Comparison of ENCODE assay signal across 29 mouse cellular contexts in the genomic region with DNA sequence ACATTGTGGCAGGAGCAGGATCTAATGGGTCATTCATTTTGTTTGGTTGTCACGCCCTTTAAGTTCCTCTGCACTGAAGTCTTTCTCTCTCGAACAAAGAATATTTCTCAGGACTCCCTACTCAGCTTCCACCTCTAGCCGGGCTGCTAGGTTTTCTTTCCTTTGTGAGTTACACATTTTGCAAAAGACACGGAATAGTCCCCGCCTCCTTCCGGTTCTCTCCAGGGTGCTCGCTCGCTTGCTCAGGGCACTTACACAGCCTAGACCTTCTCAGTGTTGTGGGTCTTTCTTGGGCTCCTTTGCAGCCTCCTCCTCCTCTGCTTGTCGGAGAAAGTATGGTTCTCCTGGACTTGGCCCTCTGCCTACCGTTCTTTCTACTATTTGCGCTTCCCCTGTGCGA. TPM values are rescaled to one million over a fixed set of nuclear protein-coding genes. Genes with fewer than 3 reads are reported as not detected.
A peak's percentile ranks its signal among the peaks of the same experiment; 100 is the strongest.
DNase-seq lines count a peak whose midpoint lies in the region; ATAC-seq and TF ChIP-seq lines count a peak whose summit lies in the region.
"Had no signal": no experiment of that assay in that cellular context is flagged by ENCODE, and none has a peak within 500 bp of the region (broad histone marks: within the 10 kb centered on the region; RNA-seq: fewer than 3 reads in every experiment).

No protein-coding gene starts in this region.

- H3K4me3 ChIP-seq in heart, embryonic 11.5 days (ENCODE audit: low read depth, low read length) = no peak overlapping the region
- H3K4me3 ChIP-seq in heart, embryonic 16.5 days (ENCODE audit: low read length) = peak overlapping the region; percentile 2; the same call in 1 of the 2 replicates
- H3K4me3 ChIP-seq in lung, postnatal 0 days (ENCODE audit: low read depth, low read length) = no peak overlapping the region
- H3K4me3 ChIP-seq: embryonic facial prominence, embryonic 10.5 days; embryonic facial prominence, embryonic 15.5 days; forebrain, embryonic 12.5 days; hindbrain, embryonic 12.5 days; intestine, embryonic 15.5 days; limb, embryonic 13.5 days; midbrain, embryonic 13.5 days; neural tube, embryonic 13.5 days had no signal

- no peak overlapping the region for H3K27ac ChIP-seq in heart, embryonic 11.5 days (ENCODE audit: low read depth, low read length)
- no peak overlapping the region for H3K27ac ChIP-seq in heart, embryonic 16.5 days (ENCODE audit: low read length)
- no peak overlapping the region for H3K27ac ChIP-seq in lung, postnatal 0 days (ENCODE audit: low read length)
- H3K27ac ChIP-seq: embryonic facial prominence, embryonic 10.5 days; embryonic facial prominence, embryonic 15.5 days; forebrain, embryonic 12.5 days; hindbrain, embryonic 12.5 days; hindbrain, postnatal 0 days; intestine, embryonic 15.5 days; limb, embryonic 13.5 days; liver, embryonic 14.5 days; macrophage; midbrain, embryonic 13.5 days; neural tube, embryonic 13.5 days; stomach, postnatal 0 days had no signal

- H3K4me1 ChIP-seq in heart, embryonic 11.5 days (ENCODE audit: control insufficient read depth, insufficient read depth, low read length) = no peaks in the 10 kb centered on the region
- no peaks in the 10 kb centered on the region; the same call in 1 of the 2 replicates for H3K4me1 ChIP-seq in heart, embryonic 16.5 days (ENCODE audit: control insufficient read depth, insufficient read depth, low read length)
- no peaks in the 10 kb centered on the region for H3K4me1 ChIP-seq in lung, postnatal 0 days (ENCODE audit: insufficient read depth, low read depth, low read length)
- H3K4me1 ChIP-seq: embryonic facial prominence, embryonic 10.5 days; embryonic facial prominence, embryonic 15.5 days; forebrain, embryonic 12.5 days; hindbrain, embryonic 12.5 days; intestine, embryonic 15.5 days; limb, embryonic 13.5 days; midbrain, embryonic 13.5 days; neural tube, embryonic 13.5 days had no signal

- no peak for ATAC-seq in heart, embryonic 11.5 days (replicated peaks; ENCODE audit: insufficient number of reproducible peaks, low FRiP score, low TSS enrichment)
- ATAC-seq in heart, embryonic 16.5 days (replicated peaks; ENCODE audit: extremely low read depth, insufficient read depth, low FRiP score) = no peak
- ATAC-seq in lung, postnatal 0 days = no peak
- ATAC-seq: forebrain, postnatal 0 days; hindbrain, postnatal 0 days; intestine, embryonic 15.5 days; midbrain, embryonic 13.5 days had no signal

- H3K27me3 ChIP-seq in heart, embryonic 11.5 days (ENCODE audit: control insufficient read depth, insufficient read depth, low read length) = no peaks in the 10 kb centered on the region
- no peaks in the 10 kb centered on the region for H3K27me3 ChIP-seq in heart, embryonic 16.5 days (ENCODE audit: control insufficient read depth, insufficient read depth, low read length)
- H3K27me3 ChIP-seq in lung, postnatal 0 days (replicated peaks; ENCODE audit: insufficient read depth, low read length) = no peaks in the 10 kb centered on the region
- H3K27me3 ChIP-seq: embryonic facial prominence, embryonic 15.5 days; hindbrain, embryonic 12.5 days; intestine, embryonic 15.5 days; limb, embryonic 13.5 days; midbrain, embryonic 13.5 days; neural tube, embryonic 13.5 days had no signal

- 0 out of 2 replicates have a peak overlapping the region, but pooled peaks have one; percentile 22 for H3K4me2 ChIP-seq in heart, embryonic 11.5 days
- peak overlapping the region; percentile 36 for H3K4me2 ChIP-seq in heart, embryonic 16.5 days (ENCODE audit: low read depth, low read length)
- no peak overlapping the region for H3K4me2 ChIP-seq in lung, postnatal 0 days (replicated peaks; ENCODE audit: low read depth, low read length)
- H3K4me2 ChIP-seq: embryonic facial prominence, embryonic 15.5 days; forebrain, embryonic 12.5 days; hindbrain, embryonic 12.5 days; intestine, embryonic 15.5 days; limb, embryonic 13.5 days; lung, embryonic 14.5 days; midbrain, embryonic 13.5 days; neural tube, embryonic 13.5 days had no signal

- no peak for TF ChIP-seq EP300 in lung, postnatal 0 days (IDR thresholded peaks at IDR 0.05)

- no peak for DNase-seq in heart, adult 8-10 months (ENCODE audit: low spot score)
- DNase-seq in heart, adult 9 months (ENCODE audit: low spot score in 2 of 2) = no peak
- peak; percentile 8 for DNase-seq in lung, postnatal 0 days (ENCODE audit: low spot score)
- no peak for DNase-seq in lung, postnatal 36 days
- no peak for DNase-seq in frontal cortex, postnatal 36 days (ENCODE audit: low spot score in 2 of 2)
- DNase-seq: adrenal gland, adult 8-10 months; cerebellum, adult 2 months; cerebellum, postnatal 25 days; forebrain, postnatal 0 days; gastrocnemius, postnatal 14 days; heart, postnatal 14 days; kidney, adult 2 months; kidney, postnatal 36 days; lung, embryonic 14.5 days; right cerebral cortex, postnatal 4 days had no signal

- no peak for TF ChIP-seq CTCF in lung, postnatal 0 days (IDR thresholded peaks at IDR 0.05)

- no peaks in the 10 kb centered on the region for H3K36me3 ChIP-seq in heart, embryonic 11.5 days (ENCODE audit: control insufficient read depth, insufficient read depth, low read length)
- no peaks in the 10 kb centered on the region for H3K36me3 ChIP-seq in heart, embryonic 16.5 days (ENCODE audit: control insufficient read depth, insufficient read depth)
- no peaks in the 10 kb centered on the region for H3K36me3 ChIP-seq in lung, postnatal 0 days (ENCODE audit: insufficient read depth, low read length)
- H3K36me3 ChIP-seq: embryonic facial prominence, embryonic 10.5 days; embryonic facial prominence, embryonic 15.5 days; forebrain, embryonic 12.5 days; hindbrain, embryonic 12.5 days; intestine, embryonic 15.5 days; limb, embryonic 13.5 days; midbrain, embryonic 13.5 days; neural tube, embryonic 13.5 days had no signal

- 49% methylated on average over 12 of the region's 12 CpGs for WGBS in heart, embryonic 11.5 days (ENCODE audit: insufficient replicate concordance)
- 52% methylated on average over 12 of the region's 12 CpGs for WGBS in heart, embryonic 16.5 days
- 55% methylated on average over 12 of the region's 12 CpGs for WGBS in lung, postnatal 0 days

- no peaks in the 10 kb centered on the region for H3K9me3 ChIP-seq in heart, embryonic 11.5 days (replicated peaks; ENCODE audit: control insufficient read depth, low read length)
- H3K9me3 ChIP-seq in heart, embryonic 16.5 days (replicated peaks; ENCODE audit: control insufficient read depth, low read length) = no peaks in the 10 kb centered on the region
- no peaks in the 10 kb centered on the region for H3K9me3 ChIP-seq in lung, postnatal 0 days (ENCODE audit: low read length)
- H3K9me3 ChIP-seq: embryonic facial prominence, embryonic 10.5 days; embryonic facial prominence, embryonic 15.5 days; forebrain, embryonic 12.5 days; hindbrain, embryonic 12.5 days; intestine, embryonic 15.5 days; limb, embryonic 13.5 days; midbrain, embryonic 13.5 days; neural tube, embryonic 13.5 days had no signal

- no peak overlapping the region for H3K9ac ChIP-seq in heart, embryonic 11.5 days (ENCODE audit: low read depth, low read length)
- H3K9ac ChIP-seq in heart, embryonic 16.5 days (ENCODE audit: low read length) = no peak overlapping the region
- H3K9ac ChIP-seq in lung, postnatal 0 days (replicated peaks; ENCODE audit: low read depth) = no peak overlapping the region
- H3K9ac ChIP-seq: embryonic facial prominence, embryonic 15.5 days; forebrain, embryonic 12.5 days; forebrain, postnatal 0 days; hindbrain, embryonic 12.5 days; intestine, embryonic 15.5 days; limb, embryonic 13.5 days; liver, embryonic 14.5 days; lung, embryonic 14.5 days; midbrain, embryonic 13.5 days; neural tube, embryonic 13.5 days had no signal

RNA-seq across cellular contexts. Expression of gene Btrc, which starts 13.1 kb away (rescaled TPM):
- polyA plus RNA-seq in heart, embryonic 11.5 days (2014; fragmentation: Nextera tagmentation; extraction: Ambion mirVana) = 46.0 and 49.3 TPM in 2 replicates
- 10 to 100 TPM; 21.8 to 23.3 (median 22.2) TPM for total RNA-seq in heart, adult 8-10 months (2022)
- 30.9 and 31.4 TPM in 2 replicates for polyA plus RNA-seq in heart, embryonic 16.5 days (2015; fragmentation: Nextera tagmentation; extraction: Ambion mirVana)
- 20.7 and 25.6 TPM in 2 replicates for polyA plus RNA-seq in lung, postnatal 0 days (2015; fragmentation: Nextera tagmentation; extraction: Ambion mirVana)
